Mouse (Mus musculus): ENCODE results near the gene Suds3.

- TF ChIP-seq EP300 (IDR thresholded peaks at IDR 0.05; ENCODE audit: low read depth) (no peak), CTCF (IDR thresholded peaks at IDR 0.05; ENCODE audit: low read depth) (no peak)
Measured at GRCm38 (mm10) chr5:117045101-117045500, 70.8 kb downstream of the Suds3 start.
